Mouse (Mus musculus) urinary bladder, postnatal 14 days (tissue): ENCODE results near the gene Pabpn1l.

Source experiments
- DNase-seq: peaks from one replicate; pipeline ENCODE4 v3.0.0; 2021; ENCODE audit warnings: low spot score

Pabpn1l gene

DNA sequence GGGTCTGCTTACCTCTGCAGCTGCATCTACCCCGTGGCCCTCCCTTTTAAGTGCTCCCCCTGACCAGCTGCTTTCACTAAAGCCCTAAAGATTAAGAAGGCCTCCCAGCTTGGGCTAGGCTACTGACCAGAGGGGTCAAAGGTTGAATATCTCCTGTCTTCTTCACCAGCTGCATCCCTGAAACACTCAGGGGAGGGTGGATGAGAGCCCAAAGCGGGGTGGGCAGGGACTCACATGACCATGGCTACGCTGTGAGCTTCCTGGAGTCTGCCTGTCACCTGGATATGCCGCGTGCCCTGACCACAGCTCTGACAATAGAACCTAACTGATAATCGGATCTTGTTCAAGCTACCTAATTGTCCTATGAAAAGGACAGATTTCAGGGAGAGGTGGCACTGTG is at the start of gene Pabpn1l:
Gene Pabpn1l (minus strand): TSS at position 13 of the 400 bp plus-strand sequence.
- DNase-seq: no peak

GRCm38 (mm10) chr8:122671894-122672293 is 49.4 kb upstream of the Pabpn1l start:
- DNase-seq: no peak

GRCm38 (mm10) chr8:122670718-122671117 is 48.2 kb upstream of the Pabpn1l start:
- no peak for DNase-seq

DNA sequence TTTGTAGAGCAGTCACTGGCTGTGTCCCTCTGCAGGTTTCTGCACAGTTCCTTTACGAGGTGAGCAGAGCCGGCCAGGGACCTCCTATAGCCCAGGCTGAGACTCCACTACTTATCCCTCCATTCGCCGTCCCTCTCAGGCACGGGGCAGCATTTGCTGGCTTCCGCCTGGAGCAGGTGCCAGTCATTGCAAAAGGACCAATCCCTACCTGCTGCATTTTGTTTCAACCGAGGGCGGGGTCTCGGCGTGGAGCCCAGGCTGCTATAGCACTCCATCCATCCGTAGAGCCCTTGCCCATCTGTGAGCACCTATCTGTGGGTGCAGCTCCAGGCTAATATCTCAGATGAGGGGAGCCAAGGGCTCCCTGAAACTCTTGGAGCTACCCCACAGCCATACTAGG is 47.5 kb upstream of the Pabpn1l start:
- no peak for DNase-seq

- no peak for DNase-seq
Measured at GRCm38 (mm10) chr8:122669370-122669769, 46.8 kb upstream of the Pabpn1l start.

DNA sequence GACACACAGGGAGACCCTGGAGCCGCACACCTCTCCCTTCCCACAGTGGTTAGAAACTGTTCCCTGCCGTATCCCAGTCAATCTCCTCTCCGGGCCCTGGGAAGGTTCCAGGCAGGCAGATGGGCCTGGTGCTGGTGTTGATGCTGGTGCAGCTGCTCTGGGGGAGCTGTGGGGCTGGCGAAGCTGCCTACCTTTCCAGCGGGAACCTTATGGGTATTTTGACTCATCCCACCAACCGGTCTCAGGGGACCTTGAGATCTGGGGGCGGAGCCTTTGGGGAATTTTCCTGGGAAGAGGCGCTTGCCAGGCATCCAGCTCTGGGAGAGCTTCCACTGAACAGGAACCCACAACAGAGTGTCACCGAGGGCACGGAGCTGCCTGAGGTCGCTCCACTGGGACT is 45.3 kb upstream of the Pabpn1l start:
- no peak for DNase-seq

DNA sequence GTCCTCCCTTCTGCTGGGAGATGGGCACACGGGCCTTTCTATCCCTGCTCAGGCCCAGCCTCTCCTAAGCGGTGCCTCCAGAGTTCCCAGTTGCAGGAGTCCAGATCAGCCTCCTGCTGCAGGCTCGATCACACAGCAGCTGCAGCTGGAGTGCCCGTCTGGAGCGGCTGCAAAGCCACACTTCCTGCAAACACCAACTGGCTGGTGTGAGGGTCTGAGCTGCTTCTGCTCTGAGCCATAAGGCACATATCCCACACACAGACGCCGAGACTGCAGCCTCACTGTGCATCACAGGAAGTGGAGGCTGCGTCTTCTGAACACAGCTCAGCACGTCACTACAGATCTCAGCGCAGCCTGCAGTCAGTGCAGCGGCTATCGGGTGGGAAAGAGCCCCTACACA is 44.3 kb upstream of the Pabpn1l start:
- DNase-seq: no peak

DNA sequence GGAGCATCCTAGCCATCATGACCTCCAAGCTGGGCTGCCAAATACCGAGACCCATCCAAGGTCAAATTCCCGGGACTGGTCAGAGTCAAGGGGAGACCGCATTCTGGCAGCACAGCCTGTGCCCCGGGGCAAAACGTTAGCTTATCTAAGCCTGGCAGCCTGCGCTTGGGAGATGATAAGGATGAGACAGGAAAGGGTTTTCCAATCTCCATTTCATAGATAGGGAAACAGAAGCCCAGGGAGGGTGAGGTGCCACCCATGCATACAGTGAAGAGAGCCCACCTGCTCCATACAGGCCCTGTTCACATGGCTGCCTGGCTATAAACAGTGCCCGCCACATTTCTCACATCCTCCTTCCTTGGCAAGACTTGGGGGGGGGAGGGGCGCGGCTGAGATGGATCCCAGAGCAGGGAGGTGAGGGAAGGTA is 43.8 kb upstream of the Pabpn1l start:
- DNase-seq: no peak

DNA sequence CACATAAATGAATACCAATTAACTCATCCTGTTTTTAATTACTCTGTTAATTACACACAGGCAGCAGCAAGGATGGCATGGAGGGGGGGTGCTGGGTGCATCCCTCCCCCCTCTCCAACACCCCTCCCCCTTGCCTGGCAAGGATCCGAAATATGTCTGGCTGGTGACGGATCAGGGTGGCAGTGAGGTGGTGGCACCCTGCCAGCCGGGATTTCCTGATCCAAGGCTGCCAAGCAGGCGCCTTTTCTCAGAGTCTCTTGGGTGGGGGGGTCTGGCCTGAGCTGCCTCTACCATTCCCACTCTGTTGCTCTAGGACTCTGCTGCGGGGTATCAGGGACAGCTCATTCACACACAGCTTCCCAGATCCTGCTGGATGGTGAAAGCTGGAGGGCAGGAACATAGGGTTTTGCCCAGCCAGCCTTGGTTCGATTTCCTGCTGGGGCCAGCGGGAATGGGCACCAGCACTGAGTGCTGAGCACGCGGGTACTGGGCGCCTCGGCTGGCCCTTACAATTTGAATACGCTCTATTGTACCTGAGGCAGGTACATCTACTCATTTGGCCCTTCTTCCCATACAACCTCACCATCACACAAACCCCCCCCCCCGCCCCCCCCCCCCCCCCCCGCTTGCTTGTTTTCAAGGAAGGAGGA is 43.3 kb upstream of the Pabpn1l start:
- DNase-seq: peak; percentile 58

- DNase-seq: peak; percentile 21
Measured at GRCm38 (mm10) chr8:122665221-122665620, 42.7 kb upstream of the Pabpn1l start.

DNA sequence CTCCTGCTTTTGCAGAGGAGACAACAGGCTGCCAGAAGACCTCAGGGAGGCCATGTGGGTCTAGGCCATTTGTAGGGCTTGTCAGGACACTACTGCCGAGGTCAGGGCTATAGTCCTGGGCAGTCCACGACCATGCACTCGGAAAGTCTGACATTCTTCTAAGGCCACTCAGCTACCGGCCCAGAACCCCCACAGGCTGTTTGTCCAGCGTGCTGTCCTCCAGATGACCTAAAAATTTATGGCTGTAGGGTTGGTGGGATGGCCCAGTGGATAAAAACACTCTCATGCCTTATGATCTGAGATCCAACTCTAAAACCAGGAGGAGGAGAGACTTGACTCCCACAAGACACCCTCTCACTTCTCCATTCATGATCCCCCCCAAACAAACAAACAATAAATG is 41.1 kb upstream of the Pabpn1l start:
- no peak for DNase-seq

DNA sequence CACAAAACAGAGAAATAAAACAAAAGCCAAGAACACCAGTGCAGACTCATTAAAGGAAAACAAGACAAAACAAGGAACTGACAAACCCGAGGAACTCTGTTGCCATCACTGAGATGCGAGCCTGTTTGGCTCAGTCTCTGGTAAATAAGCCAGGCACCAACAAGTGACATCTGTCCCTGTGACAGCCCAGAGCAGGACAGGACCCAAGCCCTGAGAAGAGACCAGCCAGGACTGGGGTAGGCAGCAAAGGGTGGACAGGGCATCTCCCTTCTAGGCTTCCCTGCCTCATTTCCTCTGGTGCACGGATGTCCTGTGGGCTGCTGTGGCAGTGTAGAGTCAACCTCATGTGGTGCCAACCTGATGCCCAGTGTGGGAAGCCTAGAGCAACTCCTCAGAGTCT is 40.6 kb upstream of the Pabpn1l start:
- no peak for DNase-seq

GRCm38 (mm10) chr8:122661894-122662293 is 39.4 kb upstream of the Pabpn1l start:
- no peak for DNase-seq

DNA sequence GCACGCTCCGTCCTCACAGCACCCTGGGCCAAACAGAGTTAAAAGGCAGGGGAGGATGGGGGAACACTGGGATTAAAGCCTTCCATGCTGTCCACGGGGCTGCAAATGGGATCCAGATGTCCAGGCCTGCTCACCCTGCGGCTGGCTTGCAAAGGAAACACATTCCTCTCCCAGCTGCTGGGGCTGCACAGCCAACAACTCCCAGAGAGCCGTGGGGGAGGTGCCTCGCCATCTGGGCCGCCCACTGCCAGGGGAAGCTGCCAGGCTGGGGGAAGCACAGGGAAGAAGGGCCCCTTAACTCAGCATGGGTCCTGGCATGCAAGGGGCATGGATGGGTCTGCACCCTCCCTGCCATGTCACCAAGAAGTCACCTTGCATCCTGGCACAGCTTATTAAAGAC is 38.6 kb upstream of the Pabpn1l start:
- DNase-seq: peak; percentile 73

GRCm38 (mm10) chr8:122660022-122660421 is 37.5 kb upstream of the Pabpn1l start:
- DNase-seq: no peak

DNA sequence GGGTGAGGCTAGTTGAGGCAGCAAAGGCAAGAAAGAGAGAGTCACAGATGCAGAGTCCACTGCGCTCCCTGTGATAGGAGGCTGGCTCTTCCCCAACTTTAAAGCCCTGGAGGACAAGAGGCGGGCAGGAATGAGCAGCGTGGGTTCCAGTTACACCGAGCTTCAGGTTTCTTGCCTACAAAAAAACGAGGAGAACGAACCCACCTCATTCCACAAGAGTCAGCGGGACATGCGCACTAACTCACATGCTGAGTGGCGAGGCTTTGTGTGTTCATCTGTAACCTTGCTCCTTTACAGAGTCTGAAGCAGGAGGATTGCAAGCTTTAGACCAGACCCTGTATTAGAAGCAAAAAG is 36.2 kb upstream of the Pabpn1l start:
- DNase-seq: no peak

- no peak for DNase-seq
Measured at GRCm38 (mm10) chr8:122658149-122658806, 35.7 kb upstream of the Pabpn1l start.

DNA sequence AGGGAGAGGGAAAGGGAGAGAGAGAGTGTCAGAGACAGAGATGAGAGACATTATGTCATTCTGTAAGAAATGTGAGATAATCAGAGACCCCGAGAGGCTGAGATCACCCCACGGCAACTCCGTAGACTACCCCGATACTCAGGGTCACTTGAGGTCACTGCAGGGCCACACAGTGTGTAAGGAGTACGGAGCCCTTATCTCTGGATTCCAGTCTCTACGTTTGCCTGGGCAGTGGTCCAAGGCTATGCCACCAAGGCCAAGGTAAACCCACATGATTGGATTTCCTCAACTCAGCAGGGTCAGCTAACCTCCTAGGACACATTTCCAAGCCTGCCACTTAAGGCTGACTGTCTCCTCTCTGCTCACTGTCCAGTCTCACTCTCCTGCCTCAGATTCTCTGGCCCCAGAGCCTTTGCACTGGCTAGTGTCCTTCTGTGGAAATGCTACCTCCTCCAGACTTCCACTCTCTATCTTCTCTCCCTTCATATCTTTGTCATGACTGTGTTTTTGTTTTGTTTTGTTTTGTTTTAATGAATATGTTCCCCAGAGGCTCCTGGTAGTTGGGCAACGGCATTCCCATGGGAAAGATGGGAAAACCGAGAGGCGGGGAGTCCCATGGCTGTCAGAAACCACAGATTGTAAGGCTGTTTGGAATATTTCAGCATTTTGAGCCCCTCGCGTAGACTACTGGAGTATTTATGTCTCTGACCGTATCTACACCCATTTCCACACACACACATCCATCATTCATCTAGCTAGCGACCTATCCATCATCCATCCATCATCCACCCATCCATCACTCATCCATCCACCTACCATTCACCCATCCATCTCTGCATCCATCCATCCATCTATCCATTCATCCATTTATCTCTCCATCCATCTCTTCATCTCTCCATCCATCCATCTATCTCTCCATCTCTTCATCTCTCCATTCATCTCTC is 33.8 kb upstream of the Pabpn1l start:
- peak; percentile 39 for DNase-seq

GRCm38 (mm10) chr8:122654768-122655167 is 32.2 kb upstream of the Pabpn1l start:
- no peak for DNase-seq

DNA sequence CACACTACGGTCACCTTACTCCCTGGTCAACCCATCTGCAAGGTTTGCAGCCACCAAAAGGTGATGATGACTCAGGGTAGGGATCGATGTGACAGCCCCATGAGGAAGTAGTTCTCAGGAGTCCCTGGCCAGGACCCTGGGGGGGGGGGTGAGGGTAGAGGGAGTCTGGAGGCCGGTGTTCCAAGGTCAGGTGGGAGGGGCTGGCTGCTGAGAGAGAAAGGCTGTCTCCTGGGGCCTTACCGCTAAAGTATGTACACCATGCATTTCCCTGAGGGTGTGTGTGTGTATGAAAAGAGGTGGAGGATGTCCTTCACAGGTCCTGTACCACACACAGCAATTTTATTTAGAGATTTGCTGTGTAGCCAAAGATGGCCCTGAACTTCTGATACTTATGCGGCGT is 30.1 kb upstream of the Pabpn1l start:
- DNase-seq: no peak

DNA sequence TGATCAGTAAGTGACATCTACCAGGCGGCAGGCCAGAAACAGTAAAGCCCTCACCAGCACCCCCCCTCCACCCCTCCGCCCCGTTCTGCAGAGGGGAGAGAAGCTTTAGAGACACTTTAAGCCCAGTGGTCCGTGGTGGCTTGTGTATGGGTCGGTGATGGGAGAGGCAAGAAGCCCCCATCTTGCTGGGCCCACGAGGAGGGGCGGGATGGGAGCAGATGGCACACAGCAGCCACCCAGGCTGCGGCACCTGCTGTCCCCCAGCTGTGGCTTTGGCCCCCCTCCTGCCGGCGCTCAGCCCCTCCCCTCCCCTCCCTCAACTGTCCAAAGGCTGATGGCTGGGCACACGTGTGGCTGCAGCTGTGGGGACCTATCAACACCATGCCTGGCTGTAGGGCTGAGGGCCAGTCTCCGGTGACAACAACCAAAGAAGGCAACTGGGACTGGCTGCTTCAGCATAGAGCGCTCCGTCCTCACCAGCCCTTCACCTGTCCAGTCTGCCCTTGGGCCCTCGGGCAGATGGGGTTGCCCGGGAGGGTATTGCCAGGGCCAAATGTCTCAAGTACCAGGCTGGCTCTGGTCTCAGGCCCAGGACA is 28.9 kb upstream of the Pabpn1l start:
- no peak for DNase-seq

DNA sequence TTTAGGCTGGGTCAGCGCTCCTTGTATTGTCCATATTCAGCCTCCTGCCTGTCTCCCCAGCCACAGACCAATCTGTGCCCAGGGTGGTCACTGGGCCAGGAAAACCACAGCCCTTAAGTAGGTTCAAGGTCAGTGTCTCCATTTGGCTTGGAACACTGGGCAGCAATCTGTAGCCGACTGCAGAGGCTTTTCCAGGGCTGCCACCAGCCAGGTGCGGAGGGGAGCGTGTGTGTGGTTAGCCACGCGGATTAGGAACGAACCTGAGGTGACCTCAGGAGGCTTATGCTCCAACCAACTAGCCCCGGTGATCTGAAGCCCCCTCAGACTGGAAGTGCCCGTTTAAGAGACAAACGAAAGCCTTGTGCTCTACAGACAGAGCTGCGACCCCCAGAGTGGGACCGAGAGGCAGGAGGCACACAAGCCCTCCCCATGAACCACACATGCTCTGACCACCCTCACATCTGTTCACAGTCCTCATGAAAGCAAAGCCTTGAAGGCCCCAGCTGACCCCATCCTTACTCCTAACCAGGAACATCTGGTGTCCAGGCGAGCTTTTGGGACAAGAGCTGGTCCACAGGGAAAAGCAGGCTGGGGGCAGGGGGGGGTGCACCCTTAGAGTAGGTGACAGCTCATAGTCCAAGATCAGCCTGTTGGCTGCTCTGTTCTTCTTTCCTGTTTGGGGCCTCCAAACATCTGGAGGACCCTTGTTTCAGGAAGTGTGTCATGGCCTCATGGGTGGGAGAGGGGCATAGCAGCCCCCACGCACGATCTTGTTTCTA is 25.8 kb upstream of the Pabpn1l start:
- DNase-seq: no peak
